Mouse (Mus musculus) urinary bladder, postnatal 14 days (tissue): ENCODE measurements around the gene Exoc4.

Source experiments
- DNase-seq: peaks from one replicate; pipeline ENCODE4 v3.0.0; 2021; ENCODE audit warnings: low spot score

Gene Exoc4

GRCm38 (mm10) chr6:33763245-33763644 is 514.4 kb downstream of the Exoc4 start:
- DNase-seq: no peak

GRCm38 (mm10) chr6:33763970-33764369 is 515.1 kb downstream of the Exoc4 start:
- DNase-seq: no peak

DNA sequence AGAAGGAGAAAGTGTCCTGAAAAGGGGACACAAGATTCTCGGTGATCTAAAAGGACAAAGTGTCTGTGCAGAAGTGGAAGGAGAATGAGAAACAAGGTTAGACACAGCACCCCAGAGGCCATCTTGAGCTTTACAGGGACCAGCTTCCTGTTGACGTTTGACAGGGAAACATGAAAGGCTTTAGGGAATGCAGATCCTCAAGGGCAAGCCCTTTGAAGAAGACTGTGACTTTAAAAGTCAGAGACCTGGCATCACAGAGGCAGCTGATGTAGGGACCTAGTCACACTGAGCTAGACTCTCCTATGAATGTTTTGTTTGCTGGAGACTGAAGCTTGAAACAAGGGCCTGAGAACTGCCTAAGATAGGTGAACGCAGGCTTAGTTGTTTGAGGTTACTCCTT is 520.4 kb downstream of the Exoc4 start:
- no peak for DNase-seq

GRCm38 (mm10) chr6:33770021-33770420 is 521.1 kb downstream of the Exoc4 start:
- no peak for DNase-seq

DNA sequence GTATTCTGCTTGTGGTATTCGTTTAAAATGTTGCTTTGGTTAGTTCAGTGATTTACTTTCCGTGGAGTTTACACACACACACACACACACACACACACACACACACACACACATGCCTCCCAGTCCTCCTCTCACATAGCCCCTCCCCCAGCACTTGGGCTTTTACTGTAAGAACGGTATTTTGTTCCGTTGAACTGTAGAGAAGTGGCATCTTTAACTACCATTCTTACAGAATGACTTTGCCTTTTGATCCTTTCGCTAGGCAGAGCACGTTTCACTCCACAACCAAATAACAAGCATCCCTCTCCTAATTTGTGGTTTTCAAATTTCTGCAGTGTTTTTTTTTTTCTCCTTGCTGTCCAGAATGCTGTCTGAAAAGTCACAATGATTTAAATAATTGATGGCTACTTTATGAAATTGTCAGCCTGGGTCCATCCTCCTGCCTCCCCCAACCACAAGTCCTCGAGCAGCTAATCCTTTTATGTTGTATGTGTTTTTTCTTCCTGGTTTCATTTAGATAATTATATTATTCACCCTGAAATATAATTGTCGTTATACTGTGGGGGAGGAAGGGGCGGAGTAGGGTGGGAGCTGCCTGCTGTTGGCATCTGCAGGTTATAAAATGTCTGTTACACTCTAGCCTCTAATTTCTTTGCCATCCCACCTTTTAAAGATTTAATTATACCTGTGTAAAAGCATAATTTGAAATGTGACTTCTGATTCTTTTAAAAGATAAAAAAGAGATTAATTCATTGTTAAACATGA is 523.8 kb downstream of the Exoc4 start:
- no peak for DNase-seq

GRCm38 (mm10) chr6:33792604-33793003 is 543.7 kb downstream of the Exoc4 start:
- no peak for DNase-seq

GRCm38 (mm10) chr6:33801254-33801653 is 552.4 kb downstream of the Exoc4 start:
- no peak for DNase-seq

DNA sequence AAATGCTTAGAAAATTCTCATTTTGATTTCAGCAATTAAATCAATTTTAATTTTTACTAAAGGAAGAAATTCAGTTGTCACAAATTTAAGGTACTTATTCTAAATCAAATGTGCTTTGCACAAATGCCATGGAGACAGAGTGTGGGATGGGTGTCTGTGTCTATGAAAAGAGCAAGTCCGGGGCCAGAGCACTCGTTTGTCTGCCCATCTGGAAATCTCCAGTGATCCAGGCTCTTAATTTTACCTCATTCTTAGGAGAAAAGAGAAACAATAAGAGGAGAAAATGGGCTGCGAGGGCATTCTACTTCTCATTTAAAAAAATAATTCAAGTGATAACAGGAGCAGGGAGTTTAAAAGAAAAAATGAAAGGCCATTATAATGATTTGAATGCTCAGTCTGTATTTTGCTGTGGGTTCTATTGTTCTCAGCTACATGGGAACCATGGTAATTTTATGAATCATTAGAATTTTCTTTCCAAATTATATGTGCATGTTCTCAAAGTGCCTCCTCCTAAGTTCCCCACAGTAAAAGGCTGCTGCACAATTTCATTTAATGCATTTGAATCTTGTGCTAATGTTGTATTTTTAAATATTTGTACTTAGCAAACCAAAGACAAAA is 554.7 kb downstream of the Exoc4 start:
- no peak for DNase-seq

- no peak for DNase-seq
Observed at GRCm38 (mm10) chr6:33804775-33805174, 555.9 kb downstream of the Exoc4 start.

GRCm38 (mm10) chr6:33806072-33806782 is 557.3 kb downstream of the Exoc4 start:
- no peak for DNase-seq

GRCm38 (mm10) chr6:33814386-33814785 is 565.5 kb downstream of the Exoc4 start:
- no peak for DNase-seq

DNA sequence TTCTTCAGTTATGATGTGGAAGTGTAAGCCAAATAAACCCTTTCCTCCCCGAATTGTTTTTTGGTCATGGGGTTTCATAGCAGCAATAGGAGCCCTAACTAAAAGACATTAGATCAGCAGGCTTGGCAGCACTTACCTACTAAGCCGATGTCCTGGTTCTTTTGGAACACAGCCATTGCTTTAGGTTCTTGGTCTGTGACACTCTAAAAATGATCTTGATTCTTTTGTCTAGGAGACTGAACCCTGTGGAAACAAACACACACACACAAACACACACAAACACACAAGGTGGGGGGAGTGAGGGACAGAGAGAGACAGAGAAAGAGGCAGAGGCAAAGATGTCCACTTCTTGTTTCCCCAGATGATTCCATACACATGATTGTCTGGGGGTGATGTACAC is 574.3 kb downstream of the Exoc4 start:
- DNase-seq: no peak

- DNase-seq: no peak
Observed at GRCm38 (mm10) chr6:33823777-33824302, 575.0 kb downstream of the Exoc4 start.

DNA sequence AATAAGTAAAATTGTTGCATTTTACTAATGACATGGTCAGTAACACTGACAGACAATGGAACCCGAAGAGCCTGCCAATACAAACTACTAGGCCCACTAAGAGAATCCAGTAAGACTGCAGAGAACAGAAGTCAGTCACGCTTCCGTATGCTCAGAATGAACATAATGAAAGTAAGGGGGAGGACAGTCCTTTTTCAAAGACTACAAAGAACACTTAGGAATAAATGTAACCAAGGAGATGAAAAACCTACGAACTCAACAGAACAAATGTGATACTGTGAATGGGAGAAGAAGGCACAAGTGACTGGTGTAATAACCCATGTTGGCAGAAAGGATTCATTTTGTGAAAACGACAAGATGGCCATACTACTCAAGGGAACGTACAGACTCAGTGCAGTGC is 579.6 kb downstream of the Exoc4 start:
- DNase-seq: no peak

DNA sequence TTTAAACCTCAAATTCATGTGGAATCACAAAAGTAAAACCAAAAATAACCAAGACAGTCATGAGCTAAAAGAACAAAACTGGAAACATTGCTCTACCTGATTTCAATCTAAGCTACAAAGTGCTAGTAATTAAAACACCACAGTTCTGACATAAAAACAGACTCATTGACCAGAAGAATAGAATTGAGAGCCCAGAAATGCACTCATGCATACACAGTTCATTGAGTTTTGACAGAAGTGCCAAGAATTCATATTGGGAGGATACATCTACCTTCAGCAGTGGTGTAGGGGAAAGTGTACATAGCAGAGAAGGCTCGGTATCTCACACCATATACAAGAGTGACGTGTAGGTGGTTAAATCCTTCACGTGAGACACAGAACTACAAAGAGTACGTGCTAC is 580.4 kb downstream of the Exoc4 start:
- no peak for DNase-seq

- DNase-seq: no peak
Observed at GRCm38 (mm10) chr6:33831276-33831675, 582.4 kb downstream of the Exoc4 start.

DNA sequence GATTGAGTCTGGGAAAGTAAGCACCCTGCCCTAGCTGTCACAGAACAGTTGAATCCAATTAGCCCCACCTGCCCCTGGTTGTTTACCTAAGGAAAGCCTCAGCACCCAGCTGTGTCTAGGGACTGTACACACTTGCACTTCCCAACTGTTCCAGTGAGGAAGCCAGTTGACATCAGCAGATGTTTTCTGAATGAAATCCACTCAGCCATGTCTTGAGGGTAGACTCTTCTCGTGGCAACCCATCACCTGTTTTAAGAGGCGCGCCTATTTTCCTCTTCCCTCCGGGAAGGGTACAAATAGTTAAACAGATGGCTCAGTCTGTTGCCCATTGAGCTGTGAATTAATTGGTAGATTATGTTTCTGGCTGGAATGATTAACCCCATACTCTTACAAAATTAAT is 584.1 kb downstream of the Exoc4 start:
- DNase-seq: no peak

DNA sequence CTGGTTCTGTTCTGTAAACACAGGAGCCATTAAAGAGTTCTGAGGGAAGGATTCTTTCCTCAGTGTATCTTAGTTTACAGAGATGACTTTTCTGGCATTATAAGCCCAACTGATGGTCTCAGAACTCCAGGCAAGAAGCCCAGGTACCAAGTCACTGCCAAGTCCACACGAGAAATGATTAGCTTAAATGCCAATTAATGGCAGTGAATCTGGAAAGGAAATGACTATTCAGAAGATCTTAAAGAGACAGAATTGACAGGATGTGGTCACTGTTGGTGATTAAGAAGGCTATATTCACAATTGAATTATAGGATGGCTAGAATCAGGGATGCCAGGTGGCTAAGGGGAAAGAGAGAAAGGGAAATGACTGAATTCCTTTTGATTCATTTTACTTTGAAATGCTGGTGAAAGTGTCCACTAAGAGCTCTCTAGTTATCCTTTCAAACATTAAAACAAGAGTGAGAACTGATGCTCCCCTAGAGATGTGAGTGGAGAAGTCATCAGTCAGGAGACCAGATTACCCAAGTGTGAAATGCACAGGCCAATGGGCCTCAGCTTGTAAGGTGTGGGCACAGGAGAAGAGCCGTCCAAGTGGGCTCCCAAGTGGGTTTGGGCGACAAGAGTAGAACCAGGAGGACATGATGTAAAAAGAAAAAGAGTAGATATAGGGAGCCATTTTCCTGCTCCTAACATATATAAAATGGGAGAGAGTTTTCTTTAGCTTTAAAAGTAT is 587.3 kb downstream of the Exoc4 start:
- DNase-seq: no peak

DNA sequence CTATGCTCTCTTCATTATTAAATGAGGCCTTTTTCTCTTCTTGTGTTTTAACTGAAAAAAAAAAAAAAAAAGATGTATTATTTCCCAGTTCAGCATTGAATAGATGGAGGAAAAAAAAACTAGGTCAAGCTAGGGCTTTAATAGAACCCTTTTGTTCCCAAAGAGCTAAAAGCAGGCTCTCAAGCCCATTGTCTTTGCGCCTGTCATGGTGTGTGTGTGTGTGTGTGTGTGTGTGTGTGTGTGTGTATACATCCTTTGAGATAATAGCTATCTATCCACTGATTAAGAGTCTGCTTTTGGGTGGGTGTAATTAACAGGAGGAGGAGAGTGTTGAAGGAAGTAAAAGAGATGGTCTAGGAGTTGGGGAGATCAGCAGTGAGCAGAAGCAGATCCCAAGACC is 594.0 kb downstream of the Exoc4 start:
- no peak for DNase-seq

- DNase-seq: no peak
Observed at GRCm38 (mm10) chr6:33859049-33859448, 610.2 kb downstream of the Exoc4 start.

DNA sequence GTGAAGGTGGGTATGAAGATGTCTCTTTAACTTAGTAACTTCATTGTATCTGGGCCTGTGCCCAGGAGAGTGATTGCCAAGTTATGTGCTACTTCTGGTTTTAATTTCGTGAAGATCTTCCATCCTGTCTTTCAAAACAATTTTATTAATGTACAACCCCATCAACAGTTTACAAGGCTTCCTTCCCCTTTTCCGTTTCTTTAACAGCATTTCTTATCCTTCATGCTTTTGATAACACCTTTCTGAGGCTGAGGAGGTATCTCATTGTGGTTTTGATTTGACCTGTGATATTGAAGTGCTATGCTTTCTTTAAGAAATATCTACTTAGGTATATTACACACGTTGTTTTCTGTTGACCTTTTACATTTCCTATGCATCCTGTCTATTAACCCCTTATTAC is 616.9 kb downstream of the Exoc4 start:
- DNase-seq: no peak

GRCm38 (mm10) chr6:33866901-33867580 is 618.2 kb downstream of the Exoc4 start:
- no peak for DNase-seq
